Mouse (Mus musculus) midbrain, embryonic 10.5 days (tissue): ENCODE results near the gene Ppm1h. TPM values are rescaled to one million over a fixed set of nuclear protein-coding genes. Genes with fewer than 3 reads are reported as not detected.

Experiments used
- DNase-seq: peaks from one replicate; pipeline ENCODE4 v3.0.0-alpha.2; 2017; ENCODE audit warnings: low spot score
- H3K27ac ChIP-seq: fragments of 300-500 bp; sonication (generic); replicated peaks from 2 replicates; pipeline ENCODE4 v1.5.1; 2016; ENCODE audit warnings: mild to moderate bottlenecking
- H3K27me3 ChIP-seq: fragments of 300-500 bp; sonication (generic); 2 replicates; pipeline ENCODE4 v1.6.1; 2016; ENCODE audit warnings: low read depth, mild to moderate bottlenecking; ENCODE audit not compliant: poor library complexity, severe bottlenecking
- H3K36me3 ChIP-seq: fragments of 300-500 bp; sonication (generic); 2 replicates; pipeline ENCODE4 v1.6.1; 2016; ENCODE audit warnings: mild to moderate bottlenecking, moderate library complexity
- H3K4me1 ChIP-seq: fragments of 300-500 bp; sonication (generic); 2 replicates; pipeline ENCODE4 v1.6.1; 2016
- H3K4me3 ChIP-seq: fragments of 300-500 bp; sonication (generic); 2 replicates; pipeline ENCODE4 v1.5.1; 2016; ENCODE audit warnings: mild to moderate bottlenecking, moderate library complexity
- H3K9me3 ChIP-seq: fragments of 300-500 bp; sonication (generic); replicated peaks from 2 replicates; pipeline ENCODE4 v1.6.1; 2016; ENCODE audit warnings: mild to moderate bottlenecking
- WGBS: fragments of 180-500 bp; shearing (Covaris S2); methylation state at CpG from one replicate; pipeline ENCODE4 v1.1.7; 2016; 5-methylcytosine and 5-hydroxymethylcytosine counted together
- polyA plus RNA-seq: library from polyadenylated mRNA; unstranded; fragments of >200 nt; fragmentation: Nextera tagmentation; extraction: Ambion mirVana; gene quantifications from 2 replicates; pipeline ENCODE4 v1.2.1, GENCODE M21; 2016

The Ppm1h gene
- polyA plus RNA-seq, 1 experiment from 2014 or later = 3.3 TPM

DNA sequence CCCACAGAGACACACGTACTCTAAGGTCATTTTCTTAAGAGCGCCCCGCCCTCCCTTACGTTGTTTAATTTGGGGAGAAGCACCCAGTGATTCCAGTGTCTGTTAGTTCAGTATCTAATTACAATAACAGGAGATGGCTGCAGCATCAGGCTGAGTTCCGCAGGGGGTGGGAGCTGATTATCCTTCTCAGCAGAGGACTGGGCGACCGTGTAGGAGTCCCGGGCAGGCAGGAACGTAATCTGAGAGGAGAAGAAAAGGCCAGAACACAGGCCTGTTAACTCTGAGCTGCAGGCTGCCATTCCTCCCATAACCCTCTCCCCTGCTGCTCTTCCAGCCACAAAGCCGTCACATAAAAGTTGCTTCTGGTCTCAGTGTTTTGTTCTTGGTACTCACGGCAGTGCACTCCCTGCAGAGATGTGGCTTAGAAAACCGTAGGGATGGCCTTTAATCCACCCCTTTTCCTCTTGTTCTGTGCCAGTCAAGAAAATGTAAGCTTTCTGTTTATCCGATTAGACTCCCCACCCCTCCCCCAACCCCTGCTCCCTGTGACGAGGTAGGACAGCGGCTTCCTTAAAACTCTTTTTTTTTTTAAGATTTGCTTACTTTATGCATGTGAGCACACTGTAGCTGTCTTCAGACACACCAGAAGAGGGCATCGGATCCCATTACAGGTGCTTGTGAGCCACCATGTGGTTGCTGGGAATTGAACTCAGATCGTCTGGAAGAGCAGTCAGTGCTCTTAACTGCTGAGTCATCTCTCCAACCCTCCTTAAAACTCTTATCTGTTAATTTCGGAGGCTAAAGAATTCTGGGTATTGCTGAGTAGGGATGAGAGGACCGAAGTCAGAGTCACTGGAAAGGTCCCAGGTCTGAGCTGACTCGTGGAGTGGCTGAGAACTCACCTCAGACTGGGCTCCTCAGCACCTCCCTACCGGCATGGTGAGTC is 113.7 kb downstream of the Ppm1h start:
- Histone ChIP-seq H3K4me1 (peaks cover 36% of the 10 kb centered on the region), H3K4me3 (peak overlapping the region; percentile 43), H3K27ac (peak overlapping the region; percentile 76), H3K9me3 (no peaks in the 10 kb centered on the region), H3K27me3 (peaks cover 54% of the 10 kb centered on the region), H3K36me3 (no peaks in the 10 kb centered on the region)
- DNase-seq = peak; percentile 69
- WGBS = 2% methylated on average over 21 of the region's 21 CpGs

GRCm38 (mm10) chr10:122793193-122793592 is 114.6 kb downstream of the Ppm1h start:
- 25% methylated on average over 11 of the region's 11 CpGs for WGBS
- H3K27ac ChIP-seq = no peak overlapping the region
- peaks cover 45% of the 10 kb centered on the region for H3K27me3 ChIP-seq
- peaks cover 36% of the 10 kb centered on the region for H3K4me1 ChIP-seq
- no peaks in the 10 kb centered on the region for H3K9me3 ChIP-seq
- peak; percentile 31 for DNase-seq
- no peaks in the 10 kb centered on the region for H3K36me3 ChIP-seq
- H3K4me3 ChIP-seq = no peak overlapping the region

DNA sequence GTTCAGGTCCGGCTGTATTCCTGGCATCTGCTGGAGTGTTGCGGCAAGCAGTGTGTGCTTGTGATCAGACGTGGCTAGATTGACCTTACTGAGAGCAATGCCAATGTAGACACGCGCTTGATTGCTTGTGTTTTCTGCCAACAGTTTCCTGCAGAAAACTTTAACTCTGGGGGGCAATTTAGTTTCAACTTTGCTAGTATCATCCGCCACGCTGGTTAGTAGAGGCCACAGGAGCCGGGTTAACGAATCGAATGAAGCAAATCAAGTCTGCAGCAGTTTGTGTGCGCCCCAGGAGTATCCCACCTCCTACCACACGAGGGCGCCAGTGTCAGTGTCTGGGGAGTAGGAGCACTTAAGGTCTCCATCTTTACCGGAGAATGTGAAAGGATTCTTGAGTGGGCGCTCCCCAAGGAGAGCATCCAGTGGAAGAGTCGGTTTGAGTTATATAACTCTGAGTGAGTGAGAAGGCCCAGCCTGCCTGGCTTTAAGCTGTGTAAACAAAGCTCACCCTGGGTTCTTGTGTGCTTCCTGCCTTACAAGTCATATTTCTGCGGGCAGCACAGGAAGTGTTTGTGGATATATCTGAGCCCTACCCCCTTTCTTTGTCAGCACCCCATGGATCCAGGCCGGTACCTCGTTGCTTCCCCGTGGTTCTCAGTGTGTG is 115.8 kb downstream of the Ppm1h start:
- WGBS = 35% methylated on average over 20 of the region's 20 CpGs
- no peak overlapping the region; the same call in 1 of the 2 replicates for H3K4me3 ChIP-seq

DNA sequence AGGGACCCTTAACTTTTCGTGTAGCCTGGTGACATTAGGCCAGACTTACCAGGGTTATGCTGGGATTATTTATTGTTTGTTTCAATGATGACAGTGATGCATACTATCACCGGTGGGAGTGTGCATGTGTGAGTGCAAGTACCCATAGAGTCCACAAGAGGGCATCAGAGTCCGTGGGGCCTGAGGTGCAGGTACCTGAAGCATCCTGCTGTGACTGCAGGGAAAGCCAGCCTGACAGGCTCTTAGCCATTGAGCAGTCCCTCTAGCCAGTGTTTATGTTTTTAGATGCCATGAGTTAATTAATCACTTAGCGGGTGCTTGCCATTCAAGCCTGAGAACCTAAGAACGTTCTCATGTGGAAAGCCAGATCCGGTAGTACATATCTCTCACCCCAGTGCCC is 119.4 kb downstream of the Ppm1h start:
- WGBS = 85% methylated on average over 6 of the region's 6 CpGs
- no peak for DNase-seq
- peaks cover 23% of the 10 kb centered on the region for H3K4me1 ChIP-seq
- no peak overlapping the region for H3K27ac ChIP-seq
- H3K27me3 ChIP-seq = peaks cover 23% of the 10 kb centered on the region
- H3K36me3 ChIP-seq = no peaks in the 10 kb centered on the region
- no peak overlapping the region for H3K4me3 ChIP-seq
- H3K9me3 ChIP-seq = no peaks in the 10 kb centered on the region

More for the DNA sequence above, 115.8 kb downstream of the Ppm1h start:
- peak; percentile 87 for DNase-seq
- H3K36me3 ChIP-seq = no peaks in the 10 kb centered on the region
- peaks cover 33% of the 10 kb centered on the region for H3K4me1 ChIP-seq
- no peaks in the 10 kb centered on the region for H3K9me3 ChIP-seq
- no peak overlapping the region for H3K27ac ChIP-seq
- peaks cover 36% of the 10 kb centered on the region for H3K27me3 ChIP-seq

GRCm38 (mm10) chr10:122800003-122800731 is 121.6 kb downstream of the Ppm1h start:
- WGBS = 85% methylated on average over 19 of the region's 19 CpGs
- Histone ChIP-seq H3K27me3 (peaks cover 15% of the 10 kb centered on the region; the same call in 1 of the 2 replicates), H3K27ac (no peak overlapping the region), H3K4me3 (no peak overlapping the region), H3K36me3 (no peaks in the 10 kb centered on the region), H3K9me3 (peaks cover 6% of the 10 kb centered on the region), H3K4me1 (peaks cover 13% of the 10 kb centered on the region)
- no peak for DNase-seq

- H3K9me3 ChIP-seq = peaks cover 6% of the 10 kb centered on the region
- H3K36me3 ChIP-seq = no peaks in the 10 kb centered on the region
- WGBS = 92% methylated on average over 4 of the region's 4 CpGs
- DNase-seq = no peak
- peaks cover 13% of the 10 kb centered on the region for H3K4me1 ChIP-seq
- no peak overlapping the region for H3K4me3 ChIP-seq
- H3K27me3 ChIP-seq = peaks cover 15% of the 10 kb centered on the region; the same call in 1 of the 2 replicates
- H3K27ac ChIP-seq = no peak overlapping the region
Observed at GRCm38 (mm10) chr10:122800732-122801110, 122.2 kb downstream of the Ppm1h start.

DNA sequence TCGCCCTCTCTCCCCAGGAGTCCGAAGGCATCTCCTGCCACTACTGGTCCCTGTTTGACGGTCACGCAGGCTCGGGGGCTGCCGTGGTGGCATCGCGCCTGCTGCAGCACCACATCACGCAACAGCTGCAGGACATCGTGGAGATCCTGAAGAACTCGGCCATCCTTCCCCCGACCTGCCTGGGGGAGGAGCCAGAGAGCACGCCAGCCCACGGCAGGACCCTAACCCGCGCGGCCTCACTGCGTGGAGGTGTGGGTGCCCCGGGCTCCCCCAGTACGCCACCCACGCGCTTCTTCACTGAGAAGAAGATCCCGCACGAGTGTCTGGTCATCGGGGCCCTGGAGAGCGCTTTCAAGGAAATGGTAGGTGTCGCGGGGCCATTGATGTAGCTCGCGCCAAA is 123.7 kb downstream of the Ppm1h start:
- no peak for DNase-seq
- H3K27ac ChIP-seq = peak overlapping the region; percentile 52; the same call in 1 of the 2 replicates

GRCm38 (mm10) chr10:122802901-122803300 is 124.3 kb downstream of the Ppm1h start:
- H3K27ac ChIP-seq = no peak overlapping the region
- no peaks in the 10 kb centered on the region for H3K36me3 ChIP-seq
- 54% methylated on average over 7 of the region's 7 CpGs for WGBS
- peaks cover 20% of the 10 kb centered on the region for H3K4me1 ChIP-seq
- H3K9me3 ChIP-seq = peaks cover 6% of the 10 kb centered on the region
- DNase-seq = no peak
- H3K27me3 ChIP-seq = peaks cover 9% of the 10 kb centered on the region; the same call in 1 of the 2 replicates
- H3K4me3 ChIP-seq = no peak overlapping the region

More for the DNA sequence above, 123.7 kb downstream of the Ppm1h start:
- Histone ChIP-seq H3K36me3 (no peaks in the 10 kb centered on the region), H3K4me3 (peak overlapping the region; percentile 38), H3K4me1 (peaks cover 14% of the 10 kb centered on the region), H3K27me3 (peaks cover 9% of the 10 kb centered on the region; the same call in 1 of the 2 replicates), H3K9me3 (peaks cover 6% of the 10 kb centered on the region)
- 34% methylated on average over 30 of the region's 30 CpGs for WGBS

- Histone ChIP-seq H3K27me3 (peaks cover 9% of the 10 kb centered on the region; the same call in 1 of the 2 replicates), H3K4me1 (peaks cover 20% of the 10 kb centered on the region), H3K36me3 (no peaks in the 10 kb centered on the region), H3K4me3 (no peak overlapping the region), H3K27ac (no peak overlapping the region), H3K9me3 (peaks cover 6% of the 10 kb centered on the region)
- WGBS = 15% methylated on average over 7 of the region's 7 CpGs
- DNase-seq = peak; percentile 77
Observed at GRCm38 (mm10) chr10:122803906-122804305, 125.3 kb downstream of the Ppm1h start.

DNA sequence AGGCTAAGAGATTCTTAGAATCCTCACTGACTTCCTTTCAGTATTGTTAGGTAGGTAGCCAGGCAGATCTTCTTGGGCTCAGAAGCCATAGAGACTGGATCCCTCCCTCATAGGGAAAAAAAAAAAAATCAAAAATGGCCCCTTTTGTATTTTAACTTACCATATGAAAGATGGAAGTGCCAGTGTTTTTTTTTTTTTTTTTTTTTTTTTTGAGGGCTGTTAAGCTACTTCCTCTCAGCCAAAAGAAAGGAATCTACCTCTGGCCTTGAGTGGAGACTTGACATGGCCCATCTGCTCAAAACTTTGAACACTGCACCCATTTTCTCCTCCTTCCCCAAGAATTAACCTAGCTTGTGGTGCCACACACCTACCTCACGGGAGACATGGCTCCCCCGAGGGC is 127.3 kb downstream of the Ppm1h start:
- 89% methylated on average over 2 of the region's 2 CpGs for WGBS
- H3K9me3 ChIP-seq = peaks cover 6% of the 10 kb centered on the region
- no peak overlapping the region for H3K4me3 ChIP-seq
- no peaks in the 10 kb centered on the region for H3K36me3 ChIP-seq
- peaks cover 25% of the 10 kb centered on the region for H3K4me1 ChIP-seq
- H3K27ac ChIP-seq = no peak overlapping the region
- DNase-seq = no peak
- peaks cover 9% of the 10 kb centered on the region; the same call in 1 of the 2 replicates for H3K27me3 ChIP-seq

- Histone ChIP-seq H3K27ac (peak overlapping the region; percentile 81), H3K27me3 (peaks cover under 1% of the 10 kb centered on the region; the same call in 1 of the 2 replicates), H3K9me3 (peaks cover 6% of the 10 kb centered on the region), H3K4me1 (peaks cover 19% of the 10 kb centered on the region), H3K36me3 (no peaks in the 10 kb centered on the region), H3K4me3 (no peak overlapping the region)
- DNase-seq = peak; percentile 68
- 45% methylated on average over 9 of the region's 9 CpGs for WGBS
Observed at GRCm38 (mm10) chr10:122807127-122808105, 128.9 kb downstream of the Ppm1h start.
